Mouse (Mus musculus): Measurements from ENCODE around the gene Abhd17c.

DNA sequence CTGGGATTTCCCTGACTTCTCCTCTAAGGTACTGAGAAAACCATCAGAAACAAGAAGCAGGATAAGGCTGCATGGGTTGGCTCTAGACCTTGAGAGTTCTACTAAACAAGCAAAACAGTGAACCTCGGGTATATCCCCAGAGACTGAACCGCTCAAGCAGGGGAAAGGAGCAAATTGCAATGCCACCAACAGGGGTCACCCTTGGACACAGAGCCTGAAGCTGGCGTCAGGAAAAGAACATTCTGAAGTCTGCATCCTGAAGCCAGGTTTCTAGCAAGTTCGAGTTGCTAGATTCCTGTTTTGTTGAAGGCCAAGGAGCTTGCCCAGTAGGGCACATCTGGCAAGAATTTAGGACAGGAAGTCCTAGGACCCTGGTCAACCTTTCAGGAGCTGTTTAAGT is 62.7 kb downstream of the Abhd17c start:
- TF ChIP-seq CTCF (IDR thresholded peaks at IDR 0.05; ENCODE audit: low read depth, low read length) (peak; percentile 81), EP300 (IDR thresholded peaks at IDR 0.05; ENCODE audit: insufficient read depth, low read depth, low read length) (no peak)

Data from ES-Bruce4 (cell line).